Mouse (Mus musculus) limb, embryonic 10.5 days (tissue): ENCODE measurements around the gene a. TPM values are rescaled to one million over a fixed set of nuclear protein-coding genes. Genes with fewer than 3 reads are reported as not detected.

Source experiments
- DNase-seq: peaks from one replicate; pipeline ENCODE4 v3.0.0-alpha.2; 2017; ENCODE audit warnings: low spot score
- H3K27ac ChIP-seq: fragments of 300-500 bp; sonication (generic); 2 replicates; pipeline ENCODE4 v1.5.1; 2016; ENCODE audit warnings: mild to moderate bottlenecking
- H3K27me3 ChIP-seq: fragments of 300-500 bp; sonication (generic); 2 replicates; pipeline ENCODE4 v1.6.1; 2016; ENCODE audit warnings: low read depth, mild to moderate bottlenecking; ENCODE audit not compliant: poor library complexity, severe bottlenecking
- H3K36me3 ChIP-seq: fragments of 300-500 bp; sonication (generic); 2 replicates; pipeline ENCODE4 v1.6.1; 2016; ENCODE audit warnings: mild to moderate bottlenecking, moderate library complexity
- H3K4me1 ChIP-seq: fragments of 300-500 bp; sonication (generic); 2 replicates; pipeline ENCODE4 v1.6.1; 2016
- H3K4me3 ChIP-seq: fragments of 300-500 bp; sonication (generic); 2 replicates; pipeline ENCODE4 v1.5.1; 2016; ENCODE audit warnings: mild to moderate bottlenecking, moderate library complexity
- H3K9me3 ChIP-seq: fragments of 300-500 bp; sonication (generic); replicated peaks from 2 replicates; pipeline ENCODE4 v1.6.1; 2016; ENCODE audit warnings: mild to moderate bottlenecking
- WGBS: fragments of 180-500 bp; shearing (Covaris S2); methylation state at CpG from one replicate; pipeline ENCODE4 v1.1.7; 2016; 5-methylcytosine and 5-hydroxymethylcytosine counted together
- polyA plus RNA-seq: library from polyadenylated mRNA; unstranded; fragments of >200 nt; fragmentation: Nextera tagmentation; extraction: Ambion mirVana; gene quantifications from 2 replicates; pipeline ENCODE4 v1.2.1, GENCODE M21; 2016

a gene
- polyA plus RNA-seq, 1 experiment from 2014 or later, result 32.5 TPM

GRCm38 (mm10) chr2:155091743-155092075, 300.5 kb downstream of the a start:
- no peak overlapping the region for H3K4me3 ChIP-seq
- DNase-seq, result no peak
- H3K27me3 ChIP-seq, result no peaks in the 10 kb centered on the region
- no peaks in the 10 kb centered on the region for H3K36me3 ChIP-seq
- WGBS, result 79% methylated on average over 3 of the region's 3 CpGs
- H3K27ac ChIP-seq, result no peak overlapping the region
- no peaks in the 10 kb centered on the region for H3K9me3 ChIP-seq
- H3K4me1 ChIP-seq, result peaks cover 3% of the 10 kb centered on the region

DNA sequence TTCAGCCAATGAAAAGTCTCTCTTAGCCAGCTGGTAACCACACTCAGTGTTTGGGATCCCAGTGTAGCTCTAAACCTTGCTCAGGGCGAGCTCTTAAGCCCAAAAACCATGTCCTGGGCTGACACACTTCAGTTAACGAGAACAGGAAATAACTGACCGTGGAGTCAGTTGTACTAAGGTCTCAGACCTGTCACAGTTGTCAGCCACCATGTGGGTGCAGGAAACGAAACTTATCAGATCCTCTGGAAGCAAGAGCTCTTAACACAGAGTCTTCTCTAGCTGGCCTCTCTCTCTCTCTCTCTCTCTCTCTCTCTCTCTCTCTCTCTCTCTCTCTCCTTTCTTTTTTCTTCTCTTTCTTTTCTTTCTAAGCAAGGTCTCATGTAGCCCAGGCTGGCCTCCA, 302.2 kb downstream of the a start:
- no peak for DNase-seq
- H3K9me3 ChIP-seq, result no peaks in the 10 kb centered on the region
- WGBS, result 40% methylated on average over 4 of the region's 4 CpGs
- no peak overlapping the region for H3K27ac ChIP-seq
- no peak overlapping the region for H3K4me3 ChIP-seq
- peaks cover 3% of the 10 kb centered on the region; the same call in 1 of the 2 replicates for H3K4me1 ChIP-seq
- H3K27me3 ChIP-seq, result no peaks in the 10 kb centered on the region
- no peaks in the 10 kb centered on the region for H3K36me3 ChIP-seq

DNA sequence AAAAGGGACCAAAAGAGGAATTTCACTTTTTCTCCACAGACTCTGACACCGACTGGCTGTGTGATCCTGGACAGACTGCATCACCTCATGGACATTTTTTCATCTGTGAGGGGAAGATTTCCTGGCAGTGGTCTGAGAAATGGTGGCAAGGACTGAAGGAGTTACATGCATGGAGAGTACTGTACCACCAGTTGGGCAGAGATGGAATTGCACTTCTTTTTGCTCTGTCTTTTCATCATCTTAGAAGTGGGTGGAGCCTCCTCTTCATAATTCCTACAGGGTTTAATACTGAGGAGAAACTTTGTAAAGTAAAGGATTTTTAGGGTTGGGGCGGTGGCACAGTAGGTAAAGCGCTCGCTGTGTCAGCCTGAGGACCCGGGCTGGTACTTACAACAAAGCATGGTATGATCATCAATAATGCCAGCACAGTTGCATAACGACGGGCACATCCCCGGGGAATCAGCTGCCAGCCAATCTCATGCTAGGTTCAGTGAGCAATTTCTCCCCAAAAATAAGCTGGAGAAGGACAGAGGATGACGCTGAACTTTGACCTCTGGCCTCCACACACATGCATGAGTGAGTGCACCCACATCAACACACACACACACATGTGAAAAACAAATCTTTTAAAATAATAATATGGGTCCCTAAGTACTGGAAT, 307.6 kb downstream of the a start:
- no peaks in the 10 kb centered on the region for H3K36me3 ChIP-seq
- H3K27me3 ChIP-seq, result no peaks in the 10 kb centered on the region
- WGBS, result 86% methylated on average over 9 of the region's 9 CpGs

DNA sequence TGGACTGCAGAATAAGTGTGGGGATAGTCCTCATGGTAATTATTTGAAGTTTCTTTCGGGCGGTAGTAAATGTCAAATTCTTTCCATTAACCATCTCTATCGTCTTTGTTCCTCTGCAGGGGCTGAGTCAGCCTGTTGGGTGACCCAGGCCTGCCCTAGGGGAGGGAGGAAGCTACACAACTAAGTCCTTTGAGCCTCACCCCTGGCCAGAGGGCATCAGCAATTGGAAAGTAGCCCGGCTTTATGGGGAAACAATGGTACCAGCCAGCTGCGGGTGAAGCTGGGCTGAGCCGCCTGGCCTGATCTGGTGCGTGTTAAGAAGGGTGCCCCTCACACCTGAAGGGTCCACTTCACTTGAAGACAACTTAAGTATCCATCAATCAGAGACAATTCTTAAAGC, 308.2 kb downstream of the a start:
- Histone ChIP-seq H3K9me3 (no peaks in the 10 kb centered on the region), H3K27ac (no peak overlapping the region), H3K36me3 (no peaks in the 10 kb centered on the region), H3K4me1 (no peaks in the 10 kb centered on the region), H3K27me3 (no peaks in the 10 kb centered on the region), H3K4me3 (no peak overlapping the region)
- no peak for DNase-seq
- WGBS, result 77% methylated on average over 7 of the region's 7 CpGs

More for the DNA sequence above, 307.6 kb downstream of the a start:
- Histone ChIP-seq H3K27ac (no peak overlapping the region), H3K9me3 (no peaks in the 10 kb centered on the region), H3K4me1 (no peaks in the 10 kb centered on the region), H3K4me3 (no peak overlapping the region)
- DNase-seq, result no peak

DNA sequence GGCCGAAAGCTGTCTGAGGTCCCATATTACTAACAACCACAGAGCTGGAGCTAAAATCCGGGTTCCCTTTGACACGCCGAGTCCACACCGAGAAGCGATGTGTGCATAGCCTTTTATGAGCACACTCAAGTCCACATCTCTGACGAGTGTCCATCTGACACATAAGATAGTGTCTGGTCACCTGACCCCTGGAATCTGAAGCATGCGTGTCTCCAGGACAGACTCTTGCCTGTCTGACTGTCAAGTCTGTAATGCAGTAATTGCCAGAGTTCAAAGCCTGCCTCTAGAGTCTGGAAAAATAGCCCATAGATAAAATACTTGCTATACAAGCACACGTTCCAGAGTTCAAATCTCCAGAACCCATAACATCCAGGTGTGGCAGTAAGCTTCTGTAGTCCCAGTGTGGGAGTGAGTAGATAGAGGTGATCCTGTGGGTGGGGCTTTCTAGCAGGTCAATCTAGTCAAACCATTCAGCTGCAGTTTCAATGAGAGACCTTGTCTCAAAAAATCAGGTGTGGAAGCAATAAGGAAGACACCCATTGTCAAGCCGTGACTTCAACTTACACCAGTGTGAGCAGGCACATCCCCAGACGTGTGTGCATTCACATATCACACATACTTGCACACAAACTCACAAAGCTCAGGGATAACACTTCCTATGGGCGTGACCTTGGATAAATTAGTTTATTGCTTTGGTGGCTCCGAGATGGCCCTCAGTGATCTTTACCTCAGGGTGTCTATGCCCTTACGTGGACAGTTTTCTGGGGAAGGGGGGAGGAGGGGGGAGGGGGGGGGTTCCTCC, 309.0 kb downstream of the a start:
- H3K36me3 ChIP-seq, result no peaks in the 10 kb centered on the region
- H3K4me3 ChIP-seq, result no peak overlapping the region
- no peaks in the 10 kb centered on the region for H3K9me3 ChIP-seq
- H3K4me1 ChIP-seq, result no peaks in the 10 kb centered on the region
- no peak for DNase-seq
- H3K27me3 ChIP-seq, result no peaks in the 10 kb centered on the region
- no peak overlapping the region for H3K27ac ChIP-seq
- 78% methylated on average over 14 of the region's 14 CpGs for WGBS

Other genes with a start within 250 kb of the a start
- 1.1 and 1.6 TPM in 2 replicates for gene 1700003F12Rik, start 244.3 kb upstream of the a start, polyA plus RNA-seq
- 0.16 and 0.28 TPM in 2 replicates for gene Actl10, start 239.6 kb upstream of the a start, polyA plus RNA-seq
- 2.0 and 2.1 TPM in 2 replicates for gene Necab3, start 232.5 kb upstream of the a start, polyA plus RNA-seq
- 25.4 and 27.3 TPM in 2 replicates for gene E2f1, start 221.5 kb upstream of the a start, polyA plus RNA-seq
- 11.4 and 14.5 TPM in 2 replicates for gene Pxmp4, start 187.7 kb upstream of the a start, polyA plus RNA-seq
- gene Zfp341, start 178.1 kb upstream of the a start, polyA plus RNA-seq, result 1.1 TPM in 2 replicates
- gene 4930519P11Rik, start 178.0 kb upstream of the a start, polyA plus RNA-seq, result 0.34 and 0.64 TPM in 2 replicates
- 13.6 and 14.6 TPM in 2 replicates for gene Chmp4b, start 139.7 kb upstream of the a start, polyA plus RNA-seq
- not detected in 2 replicates for gene Gm14214, start 21.4 kb upstream of the a start, polyA plus RNA-seq
- 55.0 and 61.9 TPM in 2 replicates for gene Raly, start 306 bp upstream of the a start, polyA plus RNA-seq
- 122 and 137 TPM in 2 replicates for gene Eif2s2, start 101.5 kb downstream of the a start, polyA plus RNA-seq
- gene Gm14226, start 226.9 kb downstream of the a start, polyA plus RNA-seq, result 12.3 and 13.5 TPM in 2 replicates